Mouse (Mus musculus) monocyte, adult 5-6 weeks (primary cell): ENCODE results near the gene Btd. TPM values are rescaled to one million over a fixed set of nuclear protein-coding genes. Genes with fewer than 3 reads are reported as not detected.

ENCODE experiments used
- ATAC-seq: fragments of 153-309, 156-312 bp; replicated peaks from 2 replicates; pipeline ENCODE4 v1.8.0; 2017; ENCODE audit warnings: mild to moderate bottlenecking; ENCODE audit not compliant: low TSS enrichment, insufficient number of reproducible peaks, severe bottlenecking, poor library complexity, low FRiP score
- total RNA-seq: library from RNA; stranded (forward); fragments of 200-1000, 200-491, 200-594 nt; gene quantifications from 3 replicates; pipeline ENCODE4 v1.2.3, GENCODE M21; 2017

Gene Btd
- total RNA-seq, 1 experiment from 2014 or later: 9.9 TPM

- ATAC-seq: no peak
Measured at GRCm38 (mm10) chr14:31644183-31644830, 3.5 kb downstream of the Btd start.

- ATAC-seq: no peak
Measured at GRCm38 (mm10) chr14:31644931-31645547, 4.2 kb downstream of the Btd start.

GRCm38 (mm10) chr14:31645920-31646319, 5.1 kb downstream of the Btd start:
- ATAC-seq: no peak

GRCm38 (mm10) chr14:31647991-31648390, 7.2 kb downstream of the Btd start:
- no peak for ATAC-seq

GRCm38 (mm10) chr14:31650347-31650746, 9.5 kb downstream of the Btd start:
- no peak for ATAC-seq

GRCm38 (mm10) chr14:31651206-31651605, 10.4 kb downstream of the Btd start:
- no peak for ATAC-seq

GRCm38 (mm10) chr14:31652106-31652505, 11.3 kb downstream of the Btd start:
- no peak for ATAC-seq

GRCm38 (mm10) chr14:31652624-31653023, 11.8 kb downstream of the Btd start:
- ATAC-seq: no peak

- no peak for ATAC-seq
Measured at GRCm38 (mm10) chr14:31653101-31653875, 12.5 kb downstream of the Btd start.

- ATAC-seq: no peak
Measured at GRCm38 (mm10) chr14:31654816-31655215, 14.0 kb downstream of the Btd start.

GRCm38 (mm10) chr14:31655406-31655805, 14.6 kb downstream of the Btd start:
- no peak for ATAC-seq

- no peak for ATAC-seq
Measured at GRCm38 (mm10) chr14:31656386-31656785, 15.6 kb downstream of the Btd start.

- ATAC-seq: peak; percentile 43; the same call in 1 of the 2 replicates
Measured at GRCm38 (mm10) chr14:31656857-31657645, 16.2 kb downstream of the Btd start.

- ATAC-seq: no peak
Measured at GRCm38 (mm10) chr14:31658126-31658680, 17.4 kb downstream of the Btd start.

GRCm38 (mm10) chr14:31659501-31660181, 18.8 kb downstream of the Btd start:
- no peak for ATAC-seq

- ATAC-seq: no peak
Measured at GRCm38 (mm10) chr14:31660312-31661093, 19.7 kb downstream of the Btd start.

GRCm38 (mm10) chr14:31661671-31662554, 21.1 kb downstream of the Btd start:
- ATAC-seq: peak; percentile 60
